Mouse (Mus musculus) forebrain, embryonic 15.5 days (tissue): Measurements from ENCODE around the gene Rnf4. TPM values are rescaled to one million over a fixed set of nuclear protein-coding genes. Genes with fewer than 3 reads are reported as not detected.

Experiments
- ATAC-seq: fragments of 200-750 bp; cut with Nextera tagmentation; replicated peaks from 2 replicates; pipeline ENCODE4 v1.8.0; 2017; ENCODE audit warnings: mild to moderate bottlenecking, moderate TSS enrichment, moderate library complexity
- H3K27ac ChIP-seq: fragments of 300-500 bp; sonication (generic); replicated peaks from 2 replicates; pipeline ENCODE4 v1.5.1; 2015; ENCODE audit warnings: mild to moderate bottlenecking, inconsistent platforms
- H3K27me3 ChIP-seq: fragments of 300-500 bp; sonication (generic); 2 replicates; pipeline ENCODE4 v1.6.1; 2015; ENCODE audit warnings: inconsistent platforms
- H3K36me3 ChIP-seq: fragments of 300-500 bp; sonication (generic); 2 replicates; pipeline ENCODE4 v1.6.1; 2015; ENCODE audit warnings: mild to moderate bottlenecking, inconsistent platforms
- H3K4me1 ChIP-seq: fragments of 300-500 bp; sonication (generic); 2 replicates; pipeline ENCODE4 v1.6.1; 2015; ENCODE audit warnings: inconsistent platforms
- H3K4me2 ChIP-seq: fragments of 300-500 bp; sonication (generic); replicated peaks from 2 replicates; pipeline ENCODE4 v1.6.1; 2015; ENCODE audit warnings: mild to moderate bottlenecking, inconsistent platforms
- H3K4me3 ChIP-seq: fragments of 300-500 bp; sonication (generic); 2 replicates; pipeline ENCODE4 v1.5.1; 2015; ENCODE audit warnings: mild to moderate bottlenecking, inconsistent platforms
- H3K9ac ChIP-seq: fragments of 300-500 bp; sonication (generic); replicated peaks from 2 replicates; pipeline ENCODE4 v1.6.1; 2015; ENCODE audit warnings: mild to moderate bottlenecking, inconsistent platforms
- H3K9me3 ChIP-seq: fragments of 300-500 bp; sonication (generic); 2 replicates; pipeline ENCODE4 v1.6.1; 2016; ENCODE audit warnings: inconsistent platforms
- WGBS: fragments of 180-500 bp; shearing (Covaris S2); methylation state at CpG from one replicate; pipeline ENCODE4 v1.1.7; 2015; ENCODE audit warnings: mixed read lengths; 5-methylcytosine and 5-hydroxymethylcytosine counted together
- polyA plus RNA-seq: library from polyadenylated mRNA; unstranded; fragments of >200 nt; fragmentation: Nextera tagmentation; extraction: Ambion mirVana; gene quantifications from 2 replicates; pipeline ENCODE4 v1.2.1, GENCODE M21; 2015

The Rnf4 gene
- polyA plus RNA-seq: 139 and 143 TPM in 2 replicates

- H3K36me3 ChIP-seq: no peaks in the 10 kb centered on the region
- peak within 1 kb of the TSS; percentile 100 for H3K4me3 ChIP-seq
- peak; percentile 99 for ATAC-seq
- peaks cover 28% of the 10 kb centered on the region for H3K4me1 ChIP-seq
- peak within 1 kb of the TSS; percentile 98 for H3K9ac ChIP-seq
- no peaks in the 10 kb centered on the region for H3K9me3 ChIP-seq
- H3K27me3 ChIP-seq: no peaks in the 10 kb centered on the region
- H3K4me2 ChIP-seq: peak within 1 kb of the TSS; percentile 93
- under 1% methylated on average over 67 of the region's 67 CpGs for WGBS
- H3K27ac ChIP-seq: peak within 1 kb of the TSS; percentile 94
These were observed at the start of gene Rnf4 for GRCm38 (mm10) chr5:34336097-34336774. TSS of gene Rnf4 (plus strand) at chr5:34336289.

- H3K4me1 ChIP-seq: peaks cover 22% of the 10 kb centered on the region
- no peaks in the 10 kb centered on the region for H3K9me3 ChIP-seq
- under 1% methylated on average over 11 of the region's 11 CpGs for WGBS
- peak overlapping the region; percentile 87 for H3K4me2 ChIP-seq
- no peaks in the 10 kb centered on the region for H3K36me3 ChIP-seq
- no peak for ATAC-seq
- H3K27me3 ChIP-seq: peaks cover 28% of the 10 kb centered on the region
- peak overlapping the region; percentile 79 for H3K4me3 ChIP-seq
- no peak overlapping the region for H3K27ac ChIP-seq
- no peak overlapping the region for H3K9ac ChIP-seq
These were observed 49.6 kb upstream of the Rnf4 start for GRCm38 (mm10) chr5:34286516-34286915.

GRCm38 (mm10) chr5:34287001-34287837 is 48.9 kb upstream of the Rnf4 start:
- no peaks in the 10 kb centered on the region for H3K36me3 ChIP-seq
- H3K9ac ChIP-seq: peak overlapping the region; percentile 73
- H3K4me2 ChIP-seq: peak overlapping the region; percentile 87
- 1% methylated on average over 54 of the region's 54 CpGs for WGBS
- H3K4me1 ChIP-seq: peaks cover 22% of the 10 kb centered on the region
- H3K27ac ChIP-seq: no peak overlapping the region
- peak; percentile 10 for ATAC-seq
- H3K27me3 ChIP-seq: peaks cover 28% of the 10 kb centered on the region
- H3K9me3 ChIP-seq: no peaks in the 10 kb centered on the region
- H3K4me3 ChIP-seq: peak overlapping the region; percentile 79

- Histone ChIP-seq H3K9me3 (no peaks in the 10 kb centered on the region), H3K9ac (peak overlapping the region; percentile 73), H3K4me2 (peak overlapping the region; percentile 87), H3K27me3 (peaks cover 28% of the 10 kb centered on the region), H3K4me3 (peak overlapping the region; percentile 79), H3K27ac (no peak overlapping the region), H3K36me3 (no peaks in the 10 kb centered on the region), H3K4me1 (peaks cover 22% of the 10 kb centered on the region)
- WGBS: under 1% methylated on average over 18 of the region's 18 CpGs
- ATAC-seq: no peak
These were observed 48.3 kb upstream of the Rnf4 start for GRCm38 (mm10) chr5:34287838-34288145.

- under 1% methylated on average over 78 of the region's 83 CpGs for WGBS
- Histone ChIP-seq H3K9me3 (no peaks in the 10 kb centered on the region), H3K9ac (peak within 1 kb of the TSS; percentile 73), H3K4me1 (peaks cover 22% of the 10 kb centered on the region), H3K27me3 (peaks cover 28% of the 10 kb centered on the region), H3K4me3 (peak within 1 kb of the TSS; percentile 79), H3K36me3 (no peaks in the 10 kb centered on the region), H3K4me2 (peak within 1 kb of the TSS; percentile 87), H3K27ac (no peak within 1 kb of the TSS)
- peak; percentile 98 for ATAC-seq
These were observed 47.9 kb upstream of the Rnf4 start, which contains the start of the genes Zfyve28 and Cfap99 for GRCm38 (mm10) chr5:34288154-34288716. TSS of gene Zfyve28 (minus strand) at chr5:34288449. TSS of gene Cfap99 (plus strand) at chr5:34288600.

- peaks cover 28% of the 10 kb centered on the region for H3K27me3 ChIP-seq
These were observed 46.8 kb upstream of the Rnf4 start for GRCm38 (mm10) chr5:34289286-34289685.

GRCm38 (mm10) chr5:34293363-34293762 is 42.7 kb upstream of the Rnf4 start:
- H3K27ac ChIP-seq: no peak overlapping the region
- H3K4me1 ChIP-seq: peaks cover 2% of the 10 kb centered on the region; the same call in 1 of the 2 replicates
- no peak for ATAC-seq
- H3K9ac ChIP-seq: no peak overlapping the region
- no peaks in the 10 kb centered on the region for H3K36me3 ChIP-seq
- 0 out of 2 replicates have a peak, but pooled peaks cover 5% of the 10 kb centered on the region for H3K27me3 ChIP-seq
- 85% methylated on average over 6 of the region's 6 CpGs for WGBS
- no peak overlapping the region for H3K4me2 ChIP-seq
- H3K4me3 ChIP-seq: no peak overlapping the region
- no peaks in the 10 kb centered on the region for H3K9me3 ChIP-seq

More at GRCm38 (mm10) chr5:34289286-34289685, 46.8 kb upstream of the Rnf4 start:
- Histone ChIP-seq H3K27ac (no peak overlapping the region), H3K36me3 (no peaks in the 10 kb centered on the region), H3K9me3 (no peaks in the 10 kb centered on the region), H3K4me3 (no peak overlapping the region), H3K4me1 (peaks cover 22% of the 10 kb centered on the region), H3K9ac (no peak overlapping the region), H3K4me2 (no peak overlapping the region)
- WGBS: 44% methylated on average over 2 of the region's 2 CpGs
- ATAC-seq: no peak

- no peak for ATAC-seq
- Histone ChIP-seq H3K4me3 (no peak overlapping the region), H3K36me3 (no peaks in the 10 kb centered on the region), H3K27me3 (no peaks in the 10 kb centered on the region), H3K4me1 (0 out of 2 replicates have a peak, but pooled peaks cover 2% of the 10 kb centered on the region), H3K4me2 (no peak overlapping the region), H3K9me3 (no peaks in the 10 kb centered on the region), H3K27ac (no peak overlapping the region), H3K9ac (no peak overlapping the region)
- 25% methylated on average over 2 of the region's 2 CpGs for WGBS
These were observed 41.4 kb upstream of the Rnf4 start for GRCm38 (mm10) chr5:34294696-34295095.

- Histone ChIP-seq H3K9me3 (no peaks in the 10 kb centered on the region), H3K27ac (no peak overlapping the region), H3K4me2 (no peak overlapping the region), H3K4me1 (0 out of 2 replicates have a peak, but pooled peaks cover 2% of the 10 kb centered on the region), H3K9ac (no peak overlapping the region), H3K4me3 (no peak overlapping the region), H3K36me3 (no peaks in the 10 kb centered on the region), H3K27me3 (no peaks in the 10 kb centered on the region)
- 100% methylated on average over 2 of the region's 2 CpGs for WGBS
- no peak for ATAC-seq
These were observed 40.9 kb upstream of the Rnf4 start for GRCm38 (mm10) chr5:34295141-34295540.

GRCm38 (mm10) chr5:34298061-34298460 is 38.0 kb upstream of the Rnf4 start:
- H3K9ac ChIP-seq: no peak overlapping the region
- no peaks in the 10 kb centered on the region for H3K27me3 ChIP-seq
- 0 out of 2 replicates have a peak, but pooled peaks cover 2% of the 10 kb centered on the region for H3K4me1 ChIP-seq
- H3K9me3 ChIP-seq: no peaks in the 10 kb centered on the region
- H3K27ac ChIP-seq: no peak overlapping the region
- H3K36me3 ChIP-seq: no peaks in the 10 kb centered on the region
- no peak for ATAC-seq
- WGBS: 47% methylated on average over 4 of the region's 4 CpGs
- H3K4me2 ChIP-seq: no peak overlapping the region
- no peak overlapping the region for H3K4me3 ChIP-seq

GRCm38 (mm10) chr5:34298937-34299535 is 37.1 kb upstream of the Rnf4 start:
- no peak overlapping the region for H3K27ac ChIP-seq
- no peak overlapping the region for H3K4me3 ChIP-seq
- no peak overlapping the region for H3K4me2 ChIP-seq
- no peaks in the 10 kb centered on the region for H3K9me3 ChIP-seq
- WGBS: 80% methylated on average over 10 of the region's 10 CpGs
- H3K4me1 ChIP-seq: 0 out of 2 replicates have a peak, but pooled peaks cover 2% of the 10 kb centered on the region
- no peaks in the 10 kb centered on the region for H3K36me3 ChIP-seq
- no peaks in the 10 kb centered on the region for H3K27me3 ChIP-seq
- ATAC-seq: no peak
- no peak overlapping the region for H3K9ac ChIP-seq
